In the genomic region with DNA sequence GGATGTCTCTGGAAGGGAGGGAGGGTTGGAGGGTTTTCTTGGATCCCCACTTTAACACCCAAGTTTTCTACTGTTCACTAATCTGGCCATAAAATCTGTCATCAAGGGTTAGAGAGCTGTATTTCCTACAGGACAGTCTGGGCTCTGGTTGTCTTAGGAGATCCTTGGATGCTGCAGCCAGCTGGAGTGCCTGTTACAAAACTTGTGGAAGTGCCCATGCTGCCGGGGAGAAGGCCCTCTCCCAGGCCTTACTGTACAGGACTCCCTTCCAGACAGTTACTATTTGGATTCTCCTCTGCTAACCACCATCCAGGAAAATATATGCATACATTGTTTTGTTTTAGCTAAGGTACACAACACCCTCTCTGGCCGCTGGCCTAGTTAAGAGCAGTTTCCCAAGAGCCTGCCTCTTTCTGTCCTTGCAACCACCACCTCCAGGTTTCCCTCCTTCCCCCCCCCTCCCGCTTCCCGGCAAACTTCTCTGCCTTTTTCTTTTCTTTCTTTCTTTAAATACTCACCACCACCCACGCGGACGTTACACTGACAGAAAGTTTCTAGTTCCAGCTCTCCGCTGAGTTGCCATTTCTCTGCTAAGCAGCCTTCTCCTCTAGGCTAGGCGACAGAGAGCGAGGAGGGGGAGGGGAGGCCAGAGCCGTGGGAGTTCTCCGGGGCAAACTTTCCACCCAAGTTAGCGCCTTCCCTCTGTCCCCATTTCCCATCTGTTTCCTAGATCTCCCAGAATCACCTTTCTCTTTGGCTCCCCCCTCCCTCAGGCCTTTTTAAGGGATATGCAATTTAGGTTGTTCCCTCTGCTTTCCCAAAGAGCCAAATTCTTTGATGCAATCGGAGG, we compare ENCODE assay signal across 10 mouse cellular contexts. TPM values are rescaled to one million over a fixed set of nuclear protein-coding genes. Genes with fewer than 3 reads are reported as not detected.
DNase-seq lines count a peak whose midpoint lies in the region; ATAC-seq lines count a peak whose summit lies in the region.
"Had no signal": no experiment of that assay in that cellular context is flagged by ENCODE, and none has a peak within 500 bp of the region (broad histone marks: within the 10 kb centered on the region; RNA-seq: fewer than 3 reads in every experiment).

No protein-coding gene starts in this region.

- peaks cover 41% of the 10 kb centered on the region for H3K4me1 ChIP-seq in heart, embryonic 13.5 days
- peaks cover 18% of the 10 kb centered on the region for H3K4me1 ChIP-seq in brown adipose tissue, adult 24 weeks (ENCODE audit: control insufficient read depth, insufficient read depth, insufficient read length, low read length)
- H3K4me1 ChIP-seq in intestine, embryonic 16.5 days (ENCODE audit: control insufficient read depth, insufficient read depth, low read length): peaks cover 35% of the 10 kb centered on the region
- peaks cover 53% of the 10 kb centered on the region for H3K4me1 ChIP-seq in neural tube, embryonic 11.5 days (ENCODE audit: control insufficient read depth, insufficient read depth, low read length)
- H3K4me1 ChIP-seq in forebrain, embryonic 15.5 days: peaks cover 17% of the 10 kb centered on the region

- peak overlapping the region; percentile 21; the same call in 1 of the 2 replicates for H3K4me3 ChIP-seq in heart, embryonic 13.5 days
- H3K4me3 ChIP-seq in brown adipose tissue, adult 24 weeks (ENCODE audit: insufficient read depth, low read depth, low read length): peak overlapping the region; percentile 54
- 0 out of 2 replicates have a peak overlapping the region, but pooled peaks have one; percentile 12 for H3K4me3 ChIP-seq in intestine, embryonic 16.5 days (ENCODE audit: low read length)
- peak overlapping the region; percentile 32 for H3K4me3 ChIP-seq in neural tube, embryonic 11.5 days (ENCODE audit: low read depth, low read length)
- H3K4me3 ChIP-seq in forebrain, embryonic 15.5 days: no peak overlapping the region

- peaks cover 95% of the 10 kb centered on the region for H3K27me3 ChIP-seq in heart, embryonic 13.5 days (replicated peaks)
- peaks cover 9% of the 10 kb centered on the region; the same call in 1 of the 2 replicates for H3K27me3 ChIP-seq in intestine, embryonic 16.5 days (replicated peaks; ENCODE audit: control insufficient read depth, insufficient read depth, low read length)
- H3K27me3 ChIP-seq in neural tube, embryonic 11.5 days (ENCODE audit: control insufficient read depth, insufficient read depth, low read length): no peaks in the 10 kb centered on the region
- H3K27me3 ChIP-seq in forebrain, embryonic 15.5 days: peaks cover 92% of the 10 kb centered on the region

- intact Hi-C loops in heart, postnatal 14 days (cut with DNase I): loop anchor here (5.0 kb wide), 1 partner anchor 32 kb away; a partner anchor contains a TSS

- no peak for DNase-seq in heart, postnatal 14 days
- peak; percentile 84 for DNase-seq in neural tube, embryonic 11.5 days (ENCODE audit: low spot score)
- DNase-seq in layer of hippocampus, adult 9-10 months (ENCODE audit: low spot score): no peak

- no peaks in the 10 kb centered on the region for H3K9me3 ChIP-seq in heart, embryonic 13.5 days
- no peaks in the 10 kb centered on the region for H3K9me3 ChIP-seq in intestine, embryonic 16.5 days (ENCODE audit: control insufficient read depth, low read length)
- no peaks in the 10 kb centered on the region for H3K9me3 ChIP-seq in neural tube, embryonic 11.5 days (ENCODE audit: control insufficient read depth, low read length)
- H3K9me3 ChIP-seq in forebrain, embryonic 15.5 days: no peaks in the 10 kb centered on the region

- peak overlapping the region; percentile 50 for H3K27ac ChIP-seq in heart, embryonic 13.5 days (replicated peaks)
- peak overlapping the region; percentile 82 for H3K27ac ChIP-seq in brown adipose tissue, adult 24 weeks (replicated peaks; ENCODE audit: low read depth, low read length)
- peak overlapping the region; percentile 74 for H3K27ac ChIP-seq in intestine, embryonic 16.5 days (ENCODE audit: low read length)
- H3K27ac ChIP-seq in neural tube, embryonic 11.5 days (ENCODE audit: low read depth, low read length): peak overlapping the region; percentile 99
- H3K27ac ChIP-seq in forebrain, embryonic 15.5 days (replicated peaks): no peak overlapping the region
- H3K27ac ChIP-seq: macrophage had no signal

- WGBS in heart, embryonic 13.5 days: 27% methylated on average over 14 of the region's 14 CpGs
- 15% methylated on average over 14 of the region's 14 CpGs for WGBS in intestine, embryonic 16.5 days
- under 1% methylated on average over 14 of the region's 14 CpGs for WGBS in neural tube, embryonic 11.5 days
- WGBS in forebrain, embryonic 15.5 days: 2% methylated on average over 14 of the region's 14 CpGs

- no peaks in the 10 kb centered on the region for H3K36me3 ChIP-seq in heart, embryonic 13.5 days
- H3K36me3 ChIP-seq in intestine, embryonic 16.5 days (ENCODE audit: control insufficient read depth, insufficient read depth, low read length): no peaks in the 10 kb centered on the region
- peaks cover 8% of the 10 kb centered on the region for H3K36me3 ChIP-seq in neural tube, embryonic 11.5 days (ENCODE audit: control insufficient read depth, insufficient read depth, low read length)
- H3K36me3 ChIP-seq in forebrain, embryonic 15.5 days: no peaks in the 10 kb centered on the region

- ATAC-seq in heart, embryonic 13.5 days (ENCODE audit: extremely low read depth, insufficient number of reproducible peaks, low FRiP score, low TSS enrichment): no peak
- ATAC-seq in intestine, embryonic 16.5 days: no peak
- ATAC-seq in neural tube, embryonic 11.5 days (ENCODE audit: insufficient read depth, low FRiP score, low TSS enrichment): no peak
- ATAC-seq in megakaryocyte progenitor cell, adult 5-6 weeks (replicated peaks; ENCODE audit: poor library complexity): no peak
- ATAC-seq in forebrain, embryonic 15.5 days (replicated peaks): no peak
- ATAC-seq: inflammation-experienced regulatory T-cells, adult 6 months had no signal

- peak overlapping the region; percentile 56; the same call in 1 of the 2 replicates for H3K9ac ChIP-seq in heart, embryonic 13.5 days
- peak overlapping the region; percentile 45 for H3K9ac ChIP-seq in intestine, embryonic 16.5 days (ENCODE audit: low read depth, low read length)
- H3K9ac ChIP-seq in neural tube, embryonic 11.5 days (ENCODE audit: low read length): peak overlapping the region; percentile 69
- no peak overlapping the region for H3K9ac ChIP-seq in forebrain, embryonic 15.5 days (replicated peaks)

- peak overlapping the region; percentile 38 for H3K4me2 ChIP-seq in heart, embryonic 13.5 days
- H3K4me2 ChIP-seq in intestine, embryonic 16.5 days (ENCODE audit: low read depth, low read length): peak overlapping the region; percentile 42
- H3K4me2 ChIP-seq in neural tube, embryonic 11.5 days (ENCODE audit: low read depth): peak overlapping the region; percentile 95
- H3K4me2 ChIP-seq in forebrain, embryonic 15.5 days (replicated peaks): no peak overlapping the region

RNA-seq across cellular contexts. Expression of a gene that starts 0.6 kb away (rescaled TPM):
- polyA plus RNA-seq in heart, embryonic 13.5 days (2015; fragmentation: Nextera tagmentation; extraction: Ambion mirVana): 3.6 and 5.9 TPM in 2 replicates
- total RNA-seq in heart, postnatal 14 days (2021): 1 to 10 TPM in 1 of 2 experiments, under 1 TPM in 1; 0.78 to 1.3 TPM
- polyA plus RNA-seq in brown adipose tissue, adult 24 weeks (2012; ENCODE audit: insufficient read depth, insufficient read length, missing spikeins): 3.2 and 3.7 TPM in 2 replicates
- polyA plus RNA-seq in intestine, embryonic 16.5 days (2015; fragmentation: Nextera tagmentation; extraction: Ambion mirVana): 9.6 and 11.6 TPM in 2 replicates
- polyA plus RNA-seq in neural tube, embryonic 11.5 days (2014; fragmentation: Nextera tagmentation; extraction: Ambion mirVana): 88.2 and 89.0 TPM in 2 replicates
- 0.07 and 0.49 TPM in 2 replicates for total RNA-seq in megakaryocyte progenitor cell, adult 5-6 weeks (2015)
- total RNA-seq in megakaryocyte progenitor cell, adult 5-6 weeks (2017): 0.12 and 0.14 TPM in 2 replicates
- not detected in 2 replicates for polyA plus RNA-seq in forebrain, embryonic 15.5 days (2015; fragmentation: Nextera tagmentation; extraction: Ambion mirVana)
- polyA plus RNA-seq: inflammation-experienced regulatory T-cells, adult 6 months; macrophage had no signal

RNA-seq across cellular contexts. Expression of a gene that starts 15.8 kb away (rescaled TPM):
- 0.17 and 0.18 TPM in 2 replicates for polyA plus RNA-seq in heart, embryonic 13.5 days (2015; fragmentation: Nextera tagmentation; extraction: Ambion mirVana)
- total RNA-seq in heart, postnatal 14 days (2021): not detected
- not detected in 2 replicates for polyA plus RNA-seq in brown adipose tissue, adult 24 weeks (2012; ENCODE audit: insufficient read depth, insufficient read length, missing spikeins)
- polyA plus RNA-seq in intestine, embryonic 16.5 days (2015; fragmentation: Nextera tagmentation; extraction: Ambion mirVana): not detected in 2 replicates
- polyA plus RNA-seq in neural tube, embryonic 11.5 days (2014; fragmentation: Nextera tagmentation; extraction: Ambion mirVana): 15.7 and 17.2 TPM in 2 replicates
- total RNA-seq in megakaryocyte progenitor cell, adult 5-6 weeks (2015): not detected in 2 replicates
- not detected in 2 replicates for total RNA-seq in megakaryocyte progenitor cell, adult 5-6 weeks (2017)
- polyA plus RNA-seq in forebrain, embryonic 15.5 days (2015; fragmentation: Nextera tagmentation; extraction: Ambion mirVana): not detected in 2 replicates
- polyA plus RNA-seq: inflammation-experienced regulatory T-cells, adult 6 months; macrophage had no signal

RNA-seq across cellular contexts. Expression of a gene that starts 26.6 kb away (rescaled TPM):
- 0.31 and 1.1 TPM in 2 replicates for polyA plus RNA-seq in heart, embryonic 13.5 days (2015; fragmentation: Nextera tagmentation; extraction: Ambion mirVana)
- total RNA-seq in heart, postnatal 14 days (2021): under 1 TPM; 0.76 to 0.79 TPM
- 1.7 and 2.0 TPM in 2 replicates for polyA plus RNA-seq in brown adipose tissue, adult 24 weeks (2012; ENCODE audit: insufficient read depth, insufficient read length, missing spikeins)
- 1.4 and 1.5 TPM in 2 replicates for polyA plus RNA-seq in intestine, embryonic 16.5 days (2015; fragmentation: Nextera tagmentation; extraction: Ambion mirVana)
- 10.3 and 14.2 TPM in 2 replicates for polyA plus RNA-seq in neural tube, embryonic 11.5 days (2014; fragmentation: Nextera tagmentation; extraction: Ambion mirVana)
- total RNA-seq in megakaryocyte progenitor cell, adult 5-6 weeks (2015): 1.2 and 1.6 TPM in 2 replicates
- total RNA-seq in megakaryocyte progenitor cell, adult 5-6 weeks (2017): 0.83 and 1.3 TPM in 2 replicates
- not detected in 2 replicates for polyA plus RNA-seq in forebrain, embryonic 15.5 days (2015; fragmentation: Nextera tagmentation; extraction: Ambion mirVana)

RNA-seq across cellular contexts. Expression of a gene that starts 31.6 kb away (rescaled TPM):
- 0.43 and 0.59 TPM in 2 replicates for polyA plus RNA-seq in heart, embryonic 13.5 days (2015; fragmentation: Nextera tagmentation; extraction: Ambion mirVana)
- 1 to 10 TPM; 1.0 to 1.3 TPM for total RNA-seq in heart, postnatal 14 days (2021)
- 6.0 and 6.4 TPM in 2 replicates for polyA plus RNA-seq in brown adipose tissue, adult 24 weeks (2012; ENCODE audit: insufficient read depth, insufficient read length, missing spikeins)
- polyA plus RNA-seq in intestine, embryonic 16.5 days (2015; fragmentation: Nextera tagmentation; extraction: Ambion mirVana): 1.8 and 2.0 TPM in 2 replicates
- polyA plus RNA-seq in neural tube, embryonic 11.5 days (2014; fragmentation: Nextera tagmentation; extraction: Ambion mirVana): 3.1 and 3.8 TPM in 2 replicates
- 1.7 and 2.7 TPM in 2 replicates for total RNA-seq in megakaryocyte progenitor cell, adult 5-6 weeks (2015)
- total RNA-seq in megakaryocyte progenitor cell, adult 5-6 weeks (2017): 1.5 and 2.2 TPM in 2 replicates
- not detected in 2 replicates for polyA plus RNA-seq in forebrain, embryonic 15.5 days (2015; fragmentation: Nextera tagmentation; extraction: Ambion mirVana)

RNA-seq across cellular contexts. Expression of a gene that starts 46.6 kb away (rescaled TPM):
- 3.8 and 5.5 TPM in 2 replicates for polyA plus RNA-seq in heart, embryonic 13.5 days (2015; fragmentation: Nextera tagmentation; extraction: Ambion mirVana)
- total RNA-seq in heart, postnatal 14 days (2021): under 1 TPM; 0.19 to 0.22 TPM
- 1.1 and 1.2 TPM in 2 replicates for polyA plus RNA-seq in brown adipose tissue, adult 24 weeks (2012; ENCODE audit: insufficient read depth, insufficient read length, missing spikeins)
- 26.4 and 28.7 TPM in 2 replicates for polyA plus RNA-seq in intestine, embryonic 16.5 days (2015; fragmentation: Nextera tagmentation; extraction: Ambion mirVana)
- 49.0 and 49.1 TPM in 2 replicates for polyA plus RNA-seq in neural tube, embryonic 11.5 days (2014; fragmentation: Nextera tagmentation; extraction: Ambion mirVana)
- total RNA-seq in megakaryocyte progenitor cell, adult 5-6 weeks (2015): 0.07 and 0.44 TPM in 2 replicates
- 0.14 TPM in 1 of 2 replicates, not detected in the other for total RNA-seq in megakaryocyte progenitor cell, adult 5-6 weeks (2017)
- not detected in 2 replicates for polyA plus RNA-seq in forebrain, embryonic 15.5 days (2015; fragmentation: Nextera tagmentation; extraction: Ambion mirVana)
- polyA plus RNA-seq: inflammation-experienced regulatory T-cells, adult 6 months; macrophage had no signal

Comparison
In these comparisons a context has a peak if more than half of its experiments do, and no peak if none do; other contexts are left out.
1. RNA of a gene that starts 15.8 kb away (polyA plus RNA-seq): 15.7 to 17.2 TPM in neural tube, embryonic 11.5 days; 0.17 to 0.18 TPM in heart, embryonic 13.5 days, not detected in intestine, embryonic 16.5 days, not detected in brown adipose tissue, adult 24 weeks and not detected in forebrain, embryonic 15.5 days; every median in the first group is over 10 times any median in the second.